Mouse (Mus musculus) lung, adult 10 weeks (tissue): ENCODE results near the gene 4930469K13Rik. TPM values are rescaled to one million over a fixed set of nuclear protein-coding genes. Genes with fewer than 3 reads are reported as not detected.

ENCODE experiments used
- polyA plus RNA-seq: library from polyadenylated mRNA; stranded (reverse); fragments of 350-450 nt; fragmentation: Illumina TruSeq; extraction: RNeasy Lipid Tissue Mini Kit (QIAGEN cat#74804); gene quantifications from one replicate; pipeline ENCODE4 v1.2.3, GENCODE M21; 2014; ENCODE audit warnings: low read depth, low replicate concordance; ENCODE audit not compliant: insufficient read depth

4930469K13Rik gene
- polyA plus RNA-seq = not detected

GRCm38 (mm10) chr11:34098422-34098821 lies at the start of gene 4930469K13Rik:
TSS of gene 4930469K13Rik (minus strand) at chr11:34098554.

DNA sequence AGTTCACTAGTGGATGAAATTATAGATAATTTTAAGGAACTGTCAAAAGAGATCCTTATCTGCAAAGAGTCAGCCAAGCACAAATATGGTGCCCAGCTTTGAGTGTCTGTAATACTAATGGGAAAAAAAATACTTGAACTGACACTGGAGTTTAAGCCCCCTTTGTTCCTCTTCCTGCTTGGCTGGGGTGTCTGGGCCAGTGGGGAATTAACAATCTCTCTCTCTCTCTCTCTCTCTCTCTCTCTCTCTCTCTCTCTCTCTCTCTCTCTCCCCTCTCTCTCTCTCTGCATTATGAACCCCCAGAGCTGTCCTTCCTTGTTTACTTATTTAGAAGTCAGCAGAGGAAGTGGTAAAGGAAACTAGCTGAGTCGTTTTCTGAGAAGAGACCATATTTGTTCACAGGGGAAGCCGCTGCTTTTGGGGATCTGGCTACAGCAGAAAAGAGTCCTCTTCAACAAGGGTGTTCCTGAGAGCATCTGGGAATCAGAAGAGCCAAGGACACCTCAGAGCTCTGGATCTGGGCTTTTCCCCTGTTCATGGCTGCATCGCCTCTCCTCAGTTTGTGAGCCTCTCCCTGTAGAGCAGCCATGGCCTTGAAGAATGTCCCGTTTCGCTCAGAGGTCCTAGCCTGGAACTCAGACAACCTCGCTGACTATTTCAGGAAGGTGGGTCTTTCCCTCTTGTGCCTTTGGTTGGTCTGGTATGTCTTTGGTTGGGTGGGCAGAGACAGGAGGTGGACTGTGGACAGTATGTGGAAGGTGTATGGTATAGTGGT lies 51.4 kb downstream of the 4930469K13Rik start, which contains the start of gene Lcp2:
Gene Lcp2 (plus strand): TSS at position 154 of the 775 bp plus-strand sequence.

DNA sequence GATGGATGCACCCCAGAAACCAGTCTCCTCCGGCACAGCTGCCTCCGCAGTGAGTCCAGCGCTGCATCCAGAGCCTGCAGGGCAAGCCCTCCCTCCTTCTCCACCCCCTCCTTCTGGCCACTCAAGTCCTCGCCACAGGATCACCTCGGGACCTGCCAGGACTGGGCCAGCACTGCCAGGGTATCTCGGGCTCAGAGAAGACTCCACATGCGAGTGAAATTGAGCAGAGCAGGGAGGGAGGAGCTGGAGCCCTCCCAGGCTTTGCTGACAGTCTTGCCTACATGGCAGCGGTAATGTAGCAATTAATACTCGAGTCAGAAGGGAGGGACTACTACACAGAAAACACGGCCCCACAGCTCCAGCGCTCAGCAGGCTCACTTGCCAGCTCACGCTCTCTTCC lies 105.4 kb downstream of the 4930469K13Rik start, which contains the start of gene Kcnip1:
Gene Kcnip1 (minus strand): TSS at position 215 of the 400 bp plus-strand sequence.

GRCm38 (mm10) chr11:33962688-33963407 lies 135.5 kb downstream of the 4930469K13Rik start, which contains the start of gene Kcnmb1:
TSS of gene Kcnmb1 (plus strand) at chr11:33963013.

Other genes starting within 250 kb of the 4930469K13Rik start
- gene Kcnmb1, start 135.5 kb downstream of the 4930469K13Rik start, polyA plus RNA-seq = 2.4 TPM
- gene Kcnip1, start 105.4 kb downstream of the 4930469K13Rik start, polyA plus RNA-seq = not detected
- gene Lcp2, start 51.6 kb downstream of the 4930469K13Rik start, polyA plus RNA-seq = 7.1 TPM
- gene Foxi1, start 109.5 kb upstream of the 4930469K13Rik start, polyA plus RNA-seq = not detected
- gene Fam196b, start 216.3 kb upstream of the 4930469K13Rik start, polyA plus RNA-seq = not detected